Mouse (Mus musculus): ENCODE results near the gene Il34.

GRCm38 (mm10) chr8:110851186-110851585, 45.5 kb upstream of the Il34 start:
- no peak for TF ChIP-seq CTCF (IDR thresholded peaks at IDR 0.05; ENCODE audit: control insufficient read depth, insufficient read depth, insufficient read length)
- TF ChIP-seq USF1 (IDR thresholded peaks at IDR 0.05; ENCODE audit: low read depth), result no peak
